Mouse (Mus musculus): Measurements from ENCODE around the gene Cdk6. TPM values are rescaled to one million over a fixed set of nuclear protein-coding genes. Genes with fewer than 3 reads are reported as not detected.
"Not testable (repeated sequence)": the region's sequence is repeated elsewhere in the genome, so short reads cannot be mapped to it uniquely, and the experiment has no call there.

The Cdk6 gene
- polyA plus RNA-seq, 1 experiment: 29.0 TPM

DNA sequence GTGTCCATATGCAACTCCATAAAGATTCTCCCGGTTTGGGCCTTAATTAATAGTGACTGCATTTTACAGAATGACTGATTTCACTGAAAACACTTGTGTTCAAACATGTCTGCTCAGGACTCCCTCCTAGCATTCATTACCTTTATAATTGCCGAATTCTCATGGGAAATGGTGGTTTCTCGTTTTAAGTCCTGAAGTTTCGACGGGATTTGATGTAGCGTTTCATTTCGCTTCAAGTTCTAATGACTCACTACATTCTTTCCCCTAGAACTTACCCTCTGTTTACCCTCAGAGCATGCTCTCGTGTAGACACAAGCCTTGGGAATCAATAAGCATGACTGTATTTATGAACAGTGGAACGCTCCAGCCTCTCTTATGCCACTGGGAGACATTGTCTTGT lies 66.6 kb downstream of the Cdk6 start:
- no peaks in the 10 kb centered on the region for H3K27me3 ChIP-seq (ENCODE audit: control insufficient read depth, insufficient read depth, low read length, poor library complexity, severe bottlenecking)
- no peak overlapping the region for H3K27ac ChIP-seq (ENCODE audit: insufficient read depth, low read length)
- no peaks in the 10 kb centered on the region for H3K36me3 ChIP-seq (ENCODE audit: control insufficient read depth, insufficient read depth, low read length, poor library complexity, severe bottlenecking)
- TF ChIP-seq EP300 (IDR thresholded peaks at IDR 0.05; ENCODE audit: insufficient read depth, low read depth, low read length) (no peak), POLR2A (IDR thresholded peaks at IDR 0.05; ENCODE audit: insufficient read depth, low read length) (no peak)
- H3K9me3 ChIP-seq (replicated peaks; ENCODE audit: control insufficient read depth, insufficient read depth, low read length, poor library complexity, severe bottlenecking): no peaks in the 10 kb centered on the region
- H3K4me1 ChIP-seq (ENCODE audit: control insufficient read depth, insufficient read depth, low read length): no peaks in the 10 kb centered on the region
- no peak overlapping the region for H3K4me3 ChIP-seq (ENCODE audit: low read depth, low read length)
- no peak overlapping the region for H3K9ac ChIP-seq (ENCODE audit: low read depth, poor library complexity, severe bottlenecking)

DNA sequence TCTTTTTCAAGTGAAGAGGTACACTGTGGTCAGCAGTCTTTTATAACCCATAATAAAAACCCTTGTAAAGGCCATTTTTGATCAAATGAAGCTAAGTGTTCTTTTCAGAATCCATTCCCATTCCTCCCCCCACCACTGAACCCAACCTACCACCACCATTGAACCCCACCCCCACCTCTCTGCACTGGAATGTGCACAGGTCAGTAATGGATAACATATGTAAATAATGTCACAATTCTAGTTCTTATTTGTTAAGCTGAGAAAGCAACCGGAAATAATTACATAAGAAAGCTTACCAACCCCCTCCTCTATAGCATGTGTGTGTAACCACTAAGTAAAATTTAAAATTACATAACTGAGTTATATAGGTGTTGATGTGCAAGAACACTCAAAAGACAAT lies 76.9 kb downstream of the Cdk6 start:
- not testable (repeated sequence) for H3K9ac ChIP-seq (ENCODE audit: low read depth, poor library complexity, severe bottlenecking); H3K27ac ChIP-seq (ENCODE audit: insufficient read depth, low read length); H3K36me3 ChIP-seq (ENCODE audit: control insufficient read depth, insufficient read depth, low read length, poor library complexity, severe bottlenecking); H3K27me3 ChIP-seq (ENCODE audit: control insufficient read depth, insufficient read depth, low read length, poor library complexity, severe bottlenecking); H3K4me3 ChIP-seq (ENCODE audit: low read depth, low read length); H3K9me3 ChIP-seq (replicated peaks; ENCODE audit: control insufficient read depth, insufficient read depth, low read length, poor library complexity, severe bottlenecking); H3K4me1 ChIP-seq (ENCODE audit: control insufficient read depth, insufficient read depth, low read length)

DNA sequence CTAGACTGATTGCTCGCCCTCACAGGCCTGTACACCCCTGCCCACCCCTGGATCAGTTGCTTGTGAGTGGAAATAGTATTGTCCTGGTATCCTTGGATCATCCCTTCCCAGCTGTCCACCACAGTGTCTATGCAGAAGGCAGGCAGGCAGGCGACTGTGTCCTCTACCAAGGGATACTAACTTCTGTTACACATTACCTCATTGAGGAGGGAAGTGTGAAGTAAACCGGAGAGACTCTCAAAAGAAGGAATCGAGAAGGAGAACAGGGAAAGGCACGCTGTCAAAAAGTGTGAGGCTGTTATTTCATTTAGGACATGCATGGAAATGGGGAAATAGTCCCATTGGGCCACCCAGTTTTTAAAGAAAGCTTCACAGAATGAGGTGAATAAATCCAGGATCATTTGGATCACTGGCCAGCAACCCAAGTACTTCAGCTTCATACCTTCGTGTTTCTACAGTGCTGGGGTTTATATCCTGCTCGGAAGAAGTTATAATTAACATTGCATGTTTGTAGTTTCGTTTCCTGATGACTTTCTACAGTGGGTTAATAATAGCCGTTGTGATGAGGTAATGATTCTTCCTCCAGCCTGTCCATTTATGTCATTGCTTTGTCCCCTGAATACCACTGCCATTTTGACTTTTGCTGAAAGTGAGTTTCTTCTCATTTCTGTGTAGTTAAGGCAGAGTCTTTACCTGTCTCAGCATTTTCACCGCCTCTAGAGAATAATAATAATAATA lies 79.0 kb downstream of the Cdk6 start:
- no peaks in the 10 kb centered on the region for H3K9me3 ChIP-seq (replicated peaks; ENCODE audit: control insufficient read depth, insufficient read depth, low read length, poor library complexity, severe bottlenecking)
- no peaks in the 10 kb centered on the region for H3K27me3 ChIP-seq (ENCODE audit: control insufficient read depth, insufficient read depth, low read length, poor library complexity, severe bottlenecking)
- no peak overlapping the region for H3K9ac ChIP-seq (ENCODE audit: low read depth, poor library complexity, severe bottlenecking)
- H3K4me3 ChIP-seq (ENCODE audit: low read depth, low read length): no peak overlapping the region
- TF ChIP-seq EP300 (IDR thresholded peaks at IDR 0.05; ENCODE audit: insufficient read depth, low read depth, low read length) (no peak), POLR2A (IDR thresholded peaks at IDR 0.05; ENCODE audit: insufficient read depth, low read length) (no peak), CTCF (IDR thresholded peaks at IDR 0.05; ENCODE audit: low read depth, low read length) (no peak)
- no peaks in the 10 kb centered on the region for H3K36me3 ChIP-seq (ENCODE audit: control insufficient read depth, insufficient read depth, low read length, poor library complexity, severe bottlenecking)
- H3K27ac ChIP-seq (ENCODE audit: insufficient read depth, low read length): no peak overlapping the region
- H3K4me1 ChIP-seq (ENCODE audit: control insufficient read depth, insufficient read depth, low read length): no peaks in the 10 kb centered on the region

DNA sequence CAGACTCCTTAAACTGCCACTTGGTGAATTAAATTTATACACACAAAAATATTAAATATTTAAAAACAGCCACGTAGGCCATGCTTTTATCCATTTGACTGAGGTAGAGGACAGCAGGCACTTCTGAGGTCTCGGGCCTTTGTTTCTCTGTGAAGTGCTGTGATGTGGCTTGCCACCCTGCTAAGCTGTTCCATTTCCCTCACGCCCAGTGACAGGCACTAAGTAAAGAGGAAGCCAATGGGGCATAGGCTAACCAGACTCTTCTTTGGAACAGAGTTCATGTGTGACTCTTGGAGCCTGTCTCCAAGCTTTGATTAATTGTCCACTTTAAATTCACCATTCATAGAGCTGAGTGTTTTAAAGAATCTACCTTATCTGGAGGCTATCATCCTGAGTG lies 79.5 kb downstream of the Cdk6 start:
- no peaks in the 10 kb centered on the region for H3K9me3 ChIP-seq (replicated peaks; ENCODE audit: control insufficient read depth, insufficient read depth, low read length, poor library complexity, severe bottlenecking)
- TF ChIP-seq EP300 (IDR thresholded peaks at IDR 0.05; ENCODE audit: insufficient read depth, low read depth, low read length): no peak
- no peaks in the 10 kb centered on the region for H3K27me3 ChIP-seq (ENCODE audit: control insufficient read depth, insufficient read depth, low read length, poor library complexity, severe bottlenecking)
- no peaks in the 10 kb centered on the region for H3K4me1 ChIP-seq (ENCODE audit: control insufficient read depth, insufficient read depth, low read length)
- no peak overlapping the region for H3K4me3 ChIP-seq (ENCODE audit: low read depth, low read length)
- H3K9ac ChIP-seq (ENCODE audit: low read depth, poor library complexity, severe bottlenecking): no peak overlapping the region
- H3K27ac ChIP-seq (ENCODE audit: insufficient read depth, low read length): no peak overlapping the region
- H3K36me3 ChIP-seq (ENCODE audit: control insufficient read depth, insufficient read depth, low read length, poor library complexity, severe bottlenecking): no peaks in the 10 kb centered on the region

DNA sequence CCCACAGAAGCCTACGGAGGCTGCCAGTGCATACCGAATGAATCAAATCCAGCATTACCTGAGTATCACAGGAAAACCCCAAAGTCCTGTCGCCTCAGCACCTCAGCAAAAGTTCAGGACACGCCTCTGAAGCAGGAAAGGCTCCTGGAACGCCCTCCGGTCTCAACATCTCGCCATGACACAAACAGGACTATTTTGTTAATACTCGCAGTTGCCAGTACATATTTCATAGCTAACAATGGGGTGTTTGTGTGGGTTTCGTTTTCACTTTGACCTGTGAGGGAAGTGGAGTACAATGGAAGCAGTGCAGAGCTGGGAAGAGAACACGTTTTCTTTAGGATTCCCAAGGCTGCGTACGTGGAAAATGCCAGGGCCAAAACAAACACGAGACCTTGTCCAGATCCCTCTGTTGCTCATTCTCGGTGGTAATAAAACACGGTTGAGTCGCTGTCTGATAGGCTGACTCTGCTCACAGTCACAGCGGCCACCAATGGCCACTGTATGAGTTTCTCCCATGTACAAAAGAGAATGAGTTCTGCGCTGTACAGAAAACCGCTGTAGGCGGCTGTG lies 91.9 kb downstream of the Cdk6 start:
- not testable (repeated sequence) for H3K9me3 ChIP-seq (replicated peaks; ENCODE audit: control insufficient read depth, insufficient read depth, low read length, poor library complexity, severe bottlenecking); H3K9ac ChIP-seq (ENCODE audit: low read depth, poor library complexity, severe bottlenecking); H3K4me1 ChIP-seq (ENCODE audit: control insufficient read depth, insufficient read depth, low read length); H3K27me3 ChIP-seq (ENCODE audit: control insufficient read depth, insufficient read depth, low read length, poor library complexity, severe bottlenecking); H3K36me3 ChIP-seq (ENCODE audit: control insufficient read depth, insufficient read depth, low read length, poor library complexity, severe bottlenecking); H3K4me3 ChIP-seq (ENCODE audit: low read depth, low read length); H3K27ac ChIP-seq (ENCODE audit: insufficient read depth, low read length)

GRCm38 (mm10) chr5:3434105-3434504 lies 92.8 kb downstream of the Cdk6 start:
- H3K4me1 ChIP-seq (ENCODE audit: control insufficient read depth, insufficient read depth, low read length); H3K27ac ChIP-seq (ENCODE audit: insufficient read depth, low read length); H3K4me3 ChIP-seq (ENCODE audit: low read depth, low read length); H3K36me3 ChIP-seq (ENCODE audit: control insufficient read depth, insufficient read depth, low read length, poor library complexity, severe bottlenecking); H3K9ac ChIP-seq (ENCODE audit: low read depth, poor library complexity, severe bottlenecking); H3K9me3 ChIP-seq (replicated peaks; ENCODE audit: control insufficient read depth, insufficient read depth, low read length, poor library complexity, severe bottlenecking); H3K27me3 ChIP-seq (ENCODE audit: control insufficient read depth, insufficient read depth, low read length, poor library complexity, severe bottlenecking): not testable (repeated sequence)

DNA sequence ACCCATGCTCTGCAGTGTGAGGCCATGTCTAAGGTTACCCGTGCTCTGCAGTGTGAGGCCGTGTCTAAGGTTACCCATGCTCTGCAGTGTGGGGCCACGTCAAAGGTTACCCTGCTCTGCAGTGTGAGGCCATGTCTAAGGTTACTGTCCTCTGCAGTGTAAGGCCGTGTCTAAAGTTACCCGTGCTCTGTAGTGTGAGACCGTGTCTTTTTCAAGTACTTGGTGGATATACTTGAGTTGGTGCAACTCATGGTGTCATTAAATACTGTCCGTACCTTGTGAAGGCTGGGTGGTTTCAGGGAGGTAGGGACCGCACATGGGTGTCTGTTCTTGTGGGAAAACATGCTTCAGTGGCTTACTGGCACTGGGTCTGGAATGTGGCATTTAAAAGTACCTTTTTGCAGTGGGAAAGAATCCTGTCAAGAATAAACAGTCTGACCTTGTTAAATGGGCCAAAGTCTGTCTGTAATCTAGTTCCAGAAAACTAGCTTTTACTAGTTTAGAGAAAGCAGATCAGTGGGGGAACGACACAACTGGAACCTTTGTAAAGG lies 97.2 kb downstream of the Cdk6 start:
- not testable (repeated sequence) for H3K27ac ChIP-seq (ENCODE audit: insufficient read depth, low read length); H3K4me1 ChIP-seq (ENCODE audit: control insufficient read depth, insufficient read depth, low read length); H3K9me3 ChIP-seq (replicated peaks; ENCODE audit: control insufficient read depth, insufficient read depth, low read length, poor library complexity, severe bottlenecking); H3K9ac ChIP-seq (ENCODE audit: low read depth, poor library complexity, severe bottlenecking); H3K36me3 ChIP-seq (ENCODE audit: control insufficient read depth, insufficient read depth, low read length, poor library complexity, severe bottlenecking); H3K4me3 ChIP-seq (ENCODE audit: low read depth, low read length); H3K27me3 ChIP-seq (ENCODE audit: control insufficient read depth, insufficient read depth, low read length, poor library complexity, severe bottlenecking)

- not testable (repeated sequence) for H3K4me1 ChIP-seq (ENCODE audit: control insufficient read depth, insufficient read depth, low read length); H3K36me3 ChIP-seq (ENCODE audit: control insufficient read depth, insufficient read depth, low read length, poor library complexity, severe bottlenecking); H3K9me3 ChIP-seq (replicated peaks; ENCODE audit: control insufficient read depth, insufficient read depth, low read length, poor library complexity, severe bottlenecking); H3K9ac ChIP-seq (ENCODE audit: low read depth, poor library complexity, severe bottlenecking); H3K27me3 ChIP-seq (ENCODE audit: control insufficient read depth, insufficient read depth, low read length, poor library complexity, severe bottlenecking); H3K4me3 ChIP-seq (ENCODE audit: low read depth, low read length); H3K27ac ChIP-seq (ENCODE audit: insufficient read depth, low read length)
Measured at GRCm38 (mm10) chr5:3439386-3439785, 98.1 kb downstream of the Cdk6 start.

GRCm38 (mm10) chr5:3442524-3442923 lies 101.2 kb downstream of the Cdk6 start:
- H3K4me1 ChIP-seq (ENCODE audit: control insufficient read depth, insufficient read depth, low read length); H3K36me3 ChIP-seq (ENCODE audit: control insufficient read depth, insufficient read depth, low read length, poor library complexity, severe bottlenecking); H3K9me3 ChIP-seq (replicated peaks; ENCODE audit: control insufficient read depth, insufficient read depth, low read length, poor library complexity, severe bottlenecking); H3K4me3 ChIP-seq (ENCODE audit: low read depth, low read length); H3K27ac ChIP-seq (ENCODE audit: insufficient read depth, low read length); H3K27me3 ChIP-seq (ENCODE audit: control insufficient read depth, insufficient read depth, low read length, poor library complexity, severe bottlenecking); H3K9ac ChIP-seq (ENCODE audit: low read depth, poor library complexity, severe bottlenecking): not testable (repeated sequence)
